Mouse (Mus musculus) cerebellum, adult 8-10 months (tissue): ENCODE measurements around the gene Fcgr1.
"Not testable (repeated sequence)": the region's sequence is repeated elsewhere in the genome, so short reads cannot be mapped to it uniquely, and the experiment has no call there.

Experiments
- DNase-seq: peaks from one replicate; pipeline ENCODE4 v3.0.0; 2022

Fcgr1 gene

DNA sequence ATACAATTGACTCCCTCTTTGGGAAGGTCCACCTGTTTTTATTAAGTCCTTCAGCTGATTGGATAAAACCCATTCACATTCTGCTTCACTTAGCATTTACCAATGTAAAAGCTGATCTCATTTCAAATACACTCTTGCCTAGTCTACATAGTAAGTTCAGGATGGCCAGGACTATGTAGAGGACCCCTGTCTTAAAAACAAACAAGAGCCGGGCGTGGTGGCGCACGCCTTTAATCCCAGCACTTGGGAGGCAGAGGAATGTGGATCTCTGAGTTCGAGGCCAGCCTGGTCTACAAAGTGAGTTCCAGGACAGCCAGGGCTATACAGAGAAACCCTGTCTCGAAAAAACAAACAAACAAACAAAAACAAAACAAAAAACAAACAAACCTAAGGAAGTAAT is 30.0 kb upstream of the Fcgr1 start:
- DNase-seq: not testable (repeated sequence)

DNA sequence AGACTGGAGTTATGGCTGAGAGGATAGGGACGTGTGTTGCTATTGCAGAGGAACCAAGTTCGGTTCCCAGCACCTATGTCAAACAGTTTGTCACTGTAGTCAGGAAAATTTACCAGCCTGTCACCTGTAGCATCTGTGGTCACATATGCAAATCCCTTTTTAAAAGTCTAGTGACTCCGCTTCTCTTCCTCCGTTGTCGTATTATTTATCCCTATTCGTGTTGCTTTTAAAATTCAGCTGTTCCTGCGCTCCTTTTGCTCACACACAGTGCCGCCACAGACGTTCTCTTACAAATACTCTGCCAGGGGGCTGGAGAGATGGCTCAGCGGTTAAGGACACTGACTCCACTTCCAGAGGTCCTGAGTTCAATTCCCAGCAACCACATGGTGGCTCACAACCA is 28.8 kb upstream of the Fcgr1 start:
- no peak for DNase-seq

DNA sequence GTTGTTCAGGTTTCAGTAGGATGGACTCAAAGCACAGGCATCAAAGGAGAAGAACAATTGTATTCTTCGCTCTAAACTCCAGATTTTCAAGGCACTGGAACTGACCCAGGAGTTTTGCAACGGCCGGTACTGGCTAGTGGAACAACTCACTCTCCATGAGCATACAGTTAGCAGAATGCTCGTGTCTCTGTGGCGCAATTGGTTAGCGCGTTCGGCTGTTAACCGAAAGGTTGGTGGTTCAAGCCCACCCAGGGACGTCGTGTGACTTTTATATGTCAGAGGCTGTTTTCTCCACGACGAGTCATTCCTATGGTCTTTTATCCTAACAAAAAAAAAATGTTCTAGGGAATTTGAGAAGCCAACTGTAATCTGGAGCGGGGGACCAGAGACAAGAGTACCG is 28.1 kb upstream of the Fcgr1 start:
- no peak for DNase-seq

DNA sequence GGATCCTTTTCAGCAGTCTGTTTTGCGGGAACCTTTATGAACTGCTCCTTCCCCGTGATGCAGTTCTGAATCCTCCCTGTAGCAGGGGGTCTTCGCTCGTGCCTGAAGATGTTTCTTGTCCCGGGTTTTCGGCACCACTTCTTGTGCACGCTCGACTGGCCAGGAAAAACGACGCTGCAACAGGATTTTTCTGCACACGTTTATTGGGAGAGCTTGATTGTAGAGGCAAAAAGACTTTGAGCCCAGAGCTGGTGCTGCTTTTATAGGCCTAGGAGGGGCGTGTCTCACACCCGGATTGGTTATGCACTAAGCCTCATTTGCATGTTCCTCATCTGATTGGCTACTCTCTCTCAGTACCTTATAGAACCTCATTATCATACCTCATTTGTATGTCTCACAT is 26.2 kb upstream of the Fcgr1 start:
- not testable (repeated sequence) for DNase-seq

DNA sequence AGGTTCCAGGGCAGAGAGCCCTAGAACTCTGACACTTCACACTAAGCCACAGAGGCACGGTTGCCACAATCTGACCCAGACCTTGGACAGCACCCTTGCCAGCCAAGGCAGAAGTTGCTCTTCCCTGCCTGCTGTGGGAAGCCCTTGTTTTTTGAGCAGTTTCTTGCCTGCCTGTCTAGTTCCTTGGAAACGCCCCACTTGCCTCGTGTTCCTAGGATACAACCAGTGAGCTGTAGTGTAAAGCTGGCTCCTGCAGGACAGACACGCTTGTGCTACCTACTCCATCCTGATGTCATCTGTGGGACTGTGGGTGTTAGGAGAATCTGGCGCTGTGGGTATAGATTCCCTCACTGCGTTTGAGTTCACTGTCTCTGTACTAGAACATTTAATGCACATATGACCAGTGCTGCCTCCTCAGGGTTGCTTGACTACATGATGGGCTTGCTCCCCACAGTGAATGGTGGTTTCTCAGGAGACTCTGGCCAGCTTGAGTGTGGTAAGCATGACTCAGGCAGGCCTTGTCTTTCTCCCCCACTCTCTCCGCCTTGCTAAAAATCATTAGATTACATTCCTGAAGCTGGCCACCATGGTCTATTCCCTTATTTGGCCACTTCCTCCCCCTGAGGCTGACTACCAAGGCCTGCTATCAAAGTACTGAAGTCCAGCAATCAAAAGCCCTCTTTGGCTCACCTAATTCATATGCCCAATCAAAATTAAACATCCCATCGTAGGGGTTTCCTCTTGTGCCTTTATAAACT is 18.8 kb upstream of the Fcgr1 start:
- DNase-seq: no peak

DNA sequence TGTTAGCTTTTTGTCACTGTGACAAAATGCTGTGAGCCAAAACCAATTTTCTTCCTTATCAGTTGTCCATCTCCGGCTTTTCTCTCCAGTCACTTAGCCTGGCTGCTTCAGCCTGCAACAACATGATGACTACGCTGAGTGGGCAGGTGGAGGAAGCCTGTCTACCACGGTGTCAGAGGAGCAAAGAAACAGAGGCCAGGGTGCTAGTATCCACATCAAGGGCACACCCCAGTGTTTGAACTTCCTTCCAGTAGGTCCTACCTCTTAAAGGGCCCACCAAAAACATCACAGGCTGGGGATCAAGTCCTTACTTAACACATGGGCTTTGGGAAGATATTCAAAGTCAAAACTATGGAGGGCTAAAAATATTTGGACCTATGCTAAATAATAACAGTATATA is 15.7 kb upstream of the Fcgr1 start:
- no peak for DNase-seq

DNA sequence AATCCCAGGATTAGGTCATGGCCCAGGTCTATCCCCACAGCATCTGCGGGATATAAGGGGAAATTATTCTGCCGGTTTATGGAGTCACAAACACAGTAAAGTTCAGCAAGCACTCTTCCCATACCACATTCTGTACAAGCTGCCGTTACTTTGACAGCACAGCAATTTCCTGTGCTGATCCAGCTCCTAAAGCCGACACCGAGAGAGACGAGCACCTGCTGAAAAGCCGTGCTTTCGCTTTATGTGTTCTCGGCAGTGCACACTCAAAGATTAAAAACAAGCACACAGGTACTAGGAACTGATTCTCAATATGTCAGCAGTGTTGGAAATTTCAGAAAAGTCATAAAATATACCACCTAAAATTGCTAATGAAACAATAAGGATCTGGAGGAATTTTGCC is 12.7 kb upstream of the Fcgr1 start:
- DNase-seq: no peak

DNA sequence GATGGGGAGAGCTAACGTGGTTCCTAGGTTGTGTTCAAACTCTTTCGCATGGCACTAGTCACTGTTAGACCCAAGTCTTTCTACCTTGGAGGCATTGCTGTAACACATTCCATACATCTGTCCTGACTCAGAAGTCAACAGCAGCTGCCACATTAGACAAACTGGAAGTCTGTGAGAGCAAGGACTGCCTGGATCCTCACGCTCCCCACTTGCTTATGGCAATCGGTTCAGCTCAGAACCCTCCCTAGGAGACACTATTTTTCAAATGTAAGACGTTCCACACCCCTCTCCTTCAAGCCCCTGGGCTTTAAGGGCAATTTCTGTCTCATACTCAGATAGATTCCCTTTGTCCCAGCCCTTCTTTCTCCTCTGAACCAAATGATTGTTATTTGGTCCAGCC is 8.3 kb upstream of the Fcgr1 start:
- no peak for DNase-seq

DNA sequence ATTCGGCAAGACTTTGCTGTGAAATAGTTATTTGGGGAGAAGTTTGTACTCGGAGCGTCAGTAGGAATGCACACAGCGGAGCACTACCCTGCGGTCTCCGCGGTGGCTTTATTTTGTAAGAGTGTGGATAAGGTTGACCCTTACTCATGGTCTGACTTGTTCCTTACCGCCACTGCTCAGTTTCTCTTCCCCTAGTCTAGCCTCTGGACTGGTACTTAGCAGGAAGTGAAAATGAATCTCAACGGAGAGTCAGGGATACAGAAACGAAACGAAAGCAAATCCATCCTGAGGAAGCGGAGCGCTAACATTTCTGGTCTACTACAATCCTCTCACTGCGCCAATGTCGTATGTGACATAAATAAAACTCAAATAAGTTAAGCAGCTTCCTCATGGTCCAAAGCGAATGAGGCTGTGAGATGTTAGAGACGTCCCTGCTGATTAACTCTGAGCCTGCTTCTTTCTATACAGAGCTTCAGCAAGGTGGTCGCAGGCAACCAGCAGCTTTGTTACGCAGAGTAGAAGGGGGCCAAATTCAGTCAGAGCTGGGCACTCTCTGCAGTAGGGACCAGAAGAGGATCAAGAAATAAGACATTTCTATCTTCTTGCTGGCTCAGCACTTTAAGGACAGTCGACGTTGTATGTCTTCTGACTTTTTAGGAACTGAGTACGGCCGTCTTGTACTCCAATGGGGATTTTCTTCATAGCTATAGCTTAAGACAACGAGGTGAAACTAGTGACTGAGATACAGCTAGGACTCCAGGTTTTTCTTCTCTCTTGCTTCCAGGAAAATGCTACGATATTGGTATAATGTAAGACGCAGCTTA is 7.1 kb upstream of the Fcgr1 start:
- no peak for DNase-seq

DNA sequence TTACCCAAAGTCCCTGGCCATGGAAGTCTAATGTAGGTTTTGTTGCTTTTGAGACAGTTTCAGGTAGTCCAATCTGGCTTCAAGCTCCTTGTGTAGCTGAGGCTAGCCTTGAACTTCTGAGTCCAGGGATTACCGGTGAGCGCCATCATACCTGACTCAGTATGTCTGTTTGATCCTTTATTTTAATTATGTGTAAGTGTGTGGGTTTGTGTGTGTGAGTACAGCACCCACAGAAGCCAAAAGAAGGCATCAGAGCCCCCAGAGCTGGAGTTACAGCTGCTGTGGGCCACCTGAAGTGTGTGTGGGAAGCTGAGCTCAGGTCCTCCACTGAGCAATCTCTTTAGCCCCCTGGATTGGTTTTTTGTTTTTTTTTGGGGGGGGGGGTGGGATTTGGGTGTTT is 5.8 kb upstream of the Fcgr1 start:
- DNase-seq: no peak

DNA sequence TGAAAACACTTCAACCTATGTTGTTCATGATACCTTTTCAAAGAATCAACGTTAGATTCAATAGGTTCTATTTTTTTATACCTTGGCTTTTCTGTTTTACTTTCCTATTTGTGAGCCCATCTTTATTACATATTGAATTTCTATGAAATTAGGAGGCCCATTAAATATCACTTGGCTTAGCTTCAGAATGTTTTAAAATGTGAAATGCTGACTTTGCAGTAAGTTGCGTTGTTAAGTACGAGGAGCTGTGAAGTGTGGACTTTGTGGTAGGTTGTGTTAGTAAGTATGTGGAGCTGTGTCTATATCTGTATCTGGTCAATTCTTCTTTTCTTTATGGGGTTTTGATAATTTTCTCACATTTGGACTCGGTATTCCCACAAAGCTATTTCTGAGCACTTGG is 4.6 kb upstream of the Fcgr1 start:
- no peak for DNase-seq

DNA sequence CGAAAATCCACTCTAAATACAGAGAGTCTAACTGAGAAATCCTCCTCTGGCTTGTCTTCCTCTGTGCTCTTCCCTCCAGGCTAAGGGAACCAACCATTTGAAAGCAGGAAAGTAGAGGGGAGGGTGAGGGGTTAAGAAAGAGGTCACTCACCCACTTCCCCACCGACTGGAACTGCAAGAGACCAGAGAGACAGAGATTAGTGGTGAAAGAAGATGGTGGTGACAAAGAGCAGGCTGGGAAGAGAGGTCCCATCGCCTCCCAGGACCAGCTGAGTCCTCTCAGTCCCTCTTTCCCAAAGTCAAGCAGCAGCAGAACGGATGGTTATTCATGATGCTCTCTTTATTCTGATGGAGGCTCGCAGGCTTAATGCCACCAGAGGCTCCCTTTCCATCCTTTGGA is 401 bp downstream of the Fcgr1 start:
- DNase-seq: no peak

DNA sequence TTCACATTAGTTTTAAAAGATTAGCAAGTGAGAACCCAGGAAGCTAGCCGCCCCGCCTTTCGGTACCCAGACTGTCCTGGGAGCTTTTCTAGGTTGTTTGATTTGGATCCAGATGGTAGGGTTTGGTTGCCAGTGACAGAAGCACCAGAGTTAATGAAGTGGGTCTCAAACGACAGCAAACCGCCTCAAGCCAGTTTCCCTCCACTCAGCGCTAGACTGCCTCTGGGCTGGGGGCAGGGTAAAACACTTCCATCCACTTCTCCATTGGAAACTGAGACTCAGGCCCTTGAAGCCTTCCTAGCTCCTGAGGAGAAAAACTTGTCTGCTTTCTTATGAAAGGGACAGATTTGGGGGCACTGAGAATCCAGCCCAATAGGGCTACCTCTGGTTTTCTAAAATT is 1.1 kb downstream of the Fcgr1 start:
- no peak for DNase-seq

DNA sequence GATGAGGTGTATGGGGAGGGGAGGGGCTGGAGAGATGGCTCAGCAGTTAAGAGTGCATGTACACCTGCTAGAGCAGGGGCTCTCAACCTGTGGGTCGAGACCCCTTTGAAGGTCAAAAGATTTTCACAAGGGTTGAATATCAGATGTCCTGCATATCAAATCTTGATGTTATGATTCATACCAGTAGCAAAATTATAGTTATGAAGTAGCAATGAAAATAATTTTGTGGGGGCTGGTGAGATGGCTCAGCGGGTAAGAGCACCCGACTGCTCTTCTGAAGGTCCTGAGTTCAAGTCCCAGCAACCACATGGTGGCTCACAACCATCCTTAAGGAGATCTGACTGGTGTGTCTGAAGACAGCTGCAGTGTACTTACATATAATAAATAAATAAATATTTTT is 3.0 kb downstream of the Fcgr1 start:
- not testable (repeated sequence) for DNase-seq

DNA sequence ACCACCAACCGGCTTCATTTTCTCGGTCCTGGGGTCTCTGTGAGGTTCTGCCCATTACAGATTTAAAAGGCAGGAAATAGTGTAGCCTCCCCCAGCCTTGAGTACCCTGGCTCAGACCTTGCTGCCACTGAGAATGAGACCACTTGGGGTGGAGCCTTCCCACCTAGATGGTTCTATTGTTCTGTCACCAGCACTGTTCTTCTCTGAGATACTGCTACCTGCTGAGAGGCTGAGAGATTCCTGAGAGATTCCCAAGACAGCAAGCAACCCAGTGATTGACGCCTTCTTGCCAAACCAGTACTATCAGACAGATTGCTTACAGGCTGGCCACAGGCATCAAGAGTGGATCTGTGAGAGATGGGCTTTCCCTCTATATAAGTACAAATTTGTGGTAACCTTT is 4.6 kb downstream of the Fcgr1 start:
- no peak for DNase-seq

DNA sequence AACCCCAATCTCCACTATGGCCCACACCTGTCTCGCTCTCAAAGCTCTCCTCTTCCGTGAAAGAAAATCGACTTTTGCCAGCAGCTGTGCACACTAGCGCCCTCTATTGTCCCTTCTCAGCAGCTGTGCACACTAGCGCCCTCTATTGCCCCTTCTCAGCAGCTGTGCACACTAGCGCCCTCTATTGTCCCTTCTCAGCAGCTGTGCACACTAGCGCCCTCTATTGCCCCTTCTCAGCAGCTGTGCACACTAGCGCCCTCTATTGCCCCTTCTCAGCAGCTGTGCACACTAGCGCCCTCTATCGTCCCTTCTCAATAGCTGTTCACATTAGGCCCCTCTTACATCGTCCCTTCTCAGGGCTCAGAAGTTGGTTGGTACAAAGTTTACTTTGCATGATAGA is 6.4 kb downstream of the Fcgr1 start:
- DNase-seq: not testable (repeated sequence)

DNA sequence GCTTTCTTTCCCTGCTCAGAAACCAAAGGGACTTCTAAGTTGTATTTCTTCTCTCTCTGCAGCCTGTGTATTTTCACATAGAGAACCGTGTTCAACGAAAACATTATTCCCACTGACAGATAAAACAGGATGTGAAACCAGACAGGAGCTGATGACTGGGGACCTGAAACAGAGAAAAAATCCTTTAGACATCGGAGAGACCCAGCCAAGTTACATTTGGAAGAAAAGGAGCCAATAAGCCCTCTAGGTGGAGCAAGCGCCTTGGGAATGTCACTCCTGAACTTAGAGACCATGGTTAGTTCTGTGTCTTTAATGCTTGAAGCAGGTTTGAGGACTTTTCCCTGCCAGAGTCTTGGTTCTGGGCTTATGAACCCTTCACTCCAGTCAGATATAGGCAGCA is 9.3 kb downstream of the Fcgr1 start:
- no peak for DNase-seq

DNA sequence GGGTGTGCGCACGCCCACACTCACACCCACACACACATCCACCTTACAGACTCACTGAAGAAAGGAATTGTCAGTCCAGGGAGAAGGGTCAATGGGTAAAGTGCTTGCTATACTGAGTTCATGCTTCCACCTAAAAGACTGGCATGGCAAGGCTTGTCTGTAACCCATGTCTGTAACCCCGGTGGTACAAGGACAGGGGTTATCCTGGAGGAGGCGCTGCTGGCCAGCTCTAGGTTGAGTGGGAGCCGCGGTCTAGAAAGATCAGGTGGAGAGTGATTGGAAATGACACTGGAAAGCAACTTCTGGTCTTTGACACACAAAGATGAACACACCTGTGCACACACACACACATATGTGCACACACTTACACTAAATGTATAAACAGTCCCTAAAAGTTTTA is 13.1 kb downstream of the Fcgr1 start:
- DNase-seq: no peak

DNA sequence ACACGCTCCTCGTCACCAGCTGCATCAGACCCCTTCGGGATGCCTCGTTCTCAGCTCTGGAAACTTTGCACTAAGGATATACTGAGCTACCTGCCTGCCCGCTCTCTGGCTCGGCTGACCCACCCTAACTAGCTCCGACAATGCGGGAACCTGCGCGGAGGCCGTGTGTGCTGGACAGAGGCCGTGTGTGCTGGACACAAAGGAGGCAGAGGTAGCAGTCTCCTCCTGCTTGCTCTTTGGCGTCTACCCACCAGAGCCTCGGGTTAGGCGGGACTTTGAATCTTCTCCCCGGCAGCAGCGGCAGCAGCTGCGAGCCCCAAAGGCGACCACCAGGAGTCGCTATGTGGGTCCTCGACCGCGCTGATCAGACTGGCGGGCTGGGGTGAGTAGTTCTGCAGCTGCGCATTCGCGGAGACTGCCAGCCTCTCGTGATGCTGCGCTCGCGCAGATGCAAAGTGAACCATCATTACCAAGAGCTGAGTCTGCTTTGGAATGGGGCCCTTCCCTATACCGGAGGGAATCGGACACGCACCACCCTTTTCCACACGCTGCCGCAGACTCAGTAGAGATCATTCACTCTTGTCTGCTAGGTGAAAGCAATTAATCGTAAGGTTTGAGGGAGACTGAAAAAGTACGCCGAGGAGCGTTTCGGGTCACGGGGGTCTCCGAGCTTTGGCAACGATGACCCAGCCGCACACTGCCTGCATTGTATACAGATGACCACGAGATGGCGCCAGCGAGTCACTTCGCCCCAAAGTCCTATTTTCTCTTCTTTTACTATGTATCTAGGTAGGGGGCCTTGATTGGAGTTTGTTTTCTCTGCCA is 15.8 kb downstream of the Fcgr1 start:
- peak; percentile 87 for DNase-seq

DNA sequence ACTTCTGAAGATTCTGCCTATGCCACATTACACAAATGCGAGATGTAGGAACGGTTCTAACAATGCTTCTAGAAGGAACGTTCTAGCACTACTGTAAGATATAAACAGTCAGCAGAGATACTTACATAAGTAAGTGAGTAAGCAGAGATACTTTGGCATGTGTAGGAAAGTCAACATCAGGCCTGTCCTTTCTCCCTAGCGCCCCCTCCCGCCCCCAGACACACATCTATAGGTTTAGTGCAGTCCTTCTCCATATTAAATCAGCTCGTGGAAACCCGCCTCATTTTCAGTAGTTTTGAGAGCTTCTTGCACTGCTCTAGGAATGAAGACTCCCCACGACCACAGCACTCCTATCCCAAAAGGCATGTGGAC is 16.4 kb downstream of the Fcgr1 start:
- DNase-seq: no peak

DNA sequence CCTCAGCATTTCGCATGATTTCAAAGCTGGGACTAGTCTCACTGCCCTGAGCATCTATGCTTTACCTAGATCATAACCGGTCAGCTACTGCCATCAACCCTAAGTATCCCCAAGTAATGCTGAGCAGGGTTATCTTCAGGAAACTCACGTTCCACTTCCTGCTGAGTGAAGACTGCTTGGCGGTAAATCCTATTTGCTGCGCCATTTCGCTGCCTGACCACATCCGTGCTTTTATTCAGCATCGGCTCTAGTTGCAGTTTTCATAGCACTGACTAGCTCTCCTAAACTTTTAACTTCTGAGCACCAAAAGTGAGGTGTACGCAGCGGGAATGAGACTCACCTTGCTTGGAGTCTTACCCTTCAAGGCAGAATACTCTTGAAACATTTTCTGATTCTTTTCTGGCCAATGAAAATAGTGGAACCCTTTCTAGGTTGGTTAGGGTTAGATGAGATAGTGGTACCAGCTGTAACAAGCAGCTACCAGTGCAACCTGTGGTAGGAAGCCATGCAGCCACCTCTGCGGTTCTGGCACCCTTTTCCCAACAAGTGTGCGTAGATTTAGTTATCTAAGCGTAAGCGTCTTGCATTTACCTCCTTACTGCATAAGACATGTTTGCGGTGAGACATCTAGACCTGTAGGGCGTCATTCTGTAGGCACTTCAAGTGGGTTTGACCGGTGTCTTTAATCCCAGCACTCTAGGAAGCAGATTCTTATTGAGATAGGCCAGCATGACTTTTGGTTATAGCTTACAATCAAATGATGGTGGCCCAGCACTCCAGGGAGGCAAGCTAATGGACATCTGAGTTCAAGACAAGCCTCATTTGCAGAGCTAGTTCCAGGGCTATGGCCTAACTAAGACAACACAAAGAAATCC is 19.9 kb downstream of the Fcgr1 start:
- DNase-seq: no peak
